Mouse (Mus musculus) lung, embryonic 14.5 days (tissue): Measurements from ENCODE around the gene Reep6. TPM values are rescaled to one million over a fixed set of nuclear protein-coding genes. Genes with fewer than 3 reads are reported as not detected.

Experiments used
- ATAC-seq: fragments of 200-750 bp; cut with Nextera tagmentation; 2 replicates; pipeline ENCODE4 v1.8.0; 2017; ENCODE audit warnings: mild to moderate bottlenecking, moderate TSS enrichment, moderate library complexity; ENCODE audit not compliant: insufficient read depth
- DNase-seq: peaks from one replicate; pipeline ENCODE4 v3.0.0-alpha.2; 2015
- H3K27ac ChIP-seq: fragments of 300-500 bp; sonication (generic); 2 replicates; pipeline ENCODE4 v1.5.1; 2014; ENCODE audit warnings: low read depth, mild to moderate bottlenecking, moderate library complexity
- H3K27me3 ChIP-seq: fragments of 300-500 bp; sonication (generic); 2 replicates; pipeline ENCODE4 v1.6.1; 2014; ENCODE audit warnings: low read length, control low read depth; ENCODE audit not compliant: insufficient read depth
- H3K36me3 ChIP-seq: fragments of 300-500 bp; sonication (generic); 2 replicates; pipeline ENCODE4 v1.6.1; 2014; ENCODE audit warnings: control low read depth; ENCODE audit not compliant: insufficient read depth
- H3K4me1 ChIP-seq: fragments of 300-500 bp; sonication (generic); 2 replicates; pipeline ENCODE4 v1.6.1; 2014; ENCODE audit warnings: antibody characterized with exemption, control low read depth; ENCODE audit not compliant: insufficient read depth
- H3K4me2 ChIP-seq: fragments of 300-500 bp; sonication (generic); 2 replicates; pipeline ENCODE4 v1.6.1; 2014; ENCODE audit warnings: mild to moderate bottlenecking
- H3K4me3 ChIP-seq: fragments of 300-500 bp; sonication (generic); 2 replicates; pipeline ENCODE4 v1.5.1; 2014; ENCODE audit warnings: low read depth, low read length
- H3K9ac ChIP-seq: fragments of 300-500 bp; sonication (generic); 2 replicates; pipeline ENCODE4 v1.6.1; 2014
- H3K9me3 ChIP-seq: fragments of 300-500 bp; sonication (generic); 2 replicates; pipeline ENCODE4 v1.6.1; 2016; ENCODE audit warnings: low read depth, low read length, control low read depth
- CTCF ChIP-seq: IDR thresholded peaks from 2 replicates; pipeline ENCODE4 v1.5.1; 2016; ENCODE audit warnings: antibody characterized with exemption, low read depth
- WGBS: fragments of 180-500 bp; shearing (Covaris S2); extraction: QIAGEN DNeasy Blood & Tissue Kit; methylation state at CpG from one replicate; pipeline ENCODE4 v1.1.7; 2014; 5-methylcytosine and 5-hydroxymethylcytosine counted together
- polyA plus RNA-seq: library from polyadenylated mRNA; unstranded; fragments of >200 nt; fragmentation: Nextera tagmentation; extraction: Ambion mirVana; gene quantifications from 2 replicates; pipeline ENCODE4 v1.2.1, GENCODE M21; 2014

Gene Reep6
- polyA plus RNA-seq, 1 experiment from 2014 or later = 12.2 TPM

GRCm38 (mm10) chr10:80302082-80302355, 27.7 kb upstream of the Reep6 start:
- no peaks in the 10 kb centered on the region for H3K9me3 ChIP-seq
- H3K4me1 ChIP-seq = no peaks in the 10 kb centered on the region
- H3K36me3 ChIP-seq = no peaks in the 10 kb centered on the region
- H3K27ac ChIP-seq = no peak overlapping the region
- no peak overlapping the region for H3K4me3 ChIP-seq
- TF ChIP-seq CTCF = no peak
- H3K27me3 ChIP-seq = peaks cover 75% of the 10 kb centered on the region
- 57% methylated on average over 5 of the region's 5 CpGs for WGBS
- H3K9ac ChIP-seq = no peak overlapping the region
- H3K4me2 ChIP-seq = peak overlapping the region; percentile 20; the same call in 1 of the 2 replicates
- ATAC-seq = no peak
- no peak for DNase-seq

DNA sequence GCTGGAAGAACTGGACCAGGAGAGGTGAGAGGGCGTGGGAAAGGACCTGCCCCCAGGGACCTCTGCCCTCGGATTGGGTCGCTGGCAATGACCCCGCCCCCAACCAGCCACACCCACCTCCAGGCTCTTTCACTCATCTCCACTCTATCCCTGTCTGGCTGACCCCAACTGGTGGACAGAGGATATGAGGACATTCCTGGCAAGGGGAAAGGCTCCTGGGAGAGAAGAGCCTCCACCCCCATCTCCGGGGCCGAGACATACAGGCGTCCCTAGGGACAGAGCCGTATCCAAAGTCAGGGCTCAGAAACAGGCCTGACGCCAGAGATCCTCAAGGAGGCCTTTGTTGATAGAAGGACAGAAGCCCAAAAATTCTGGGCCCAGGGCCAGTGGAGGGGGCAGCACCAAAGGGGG, 27.3 kb upstream of the Reep6 start:
- DNase-seq (peak; percentile 80), ATAC-seq (peak; percentile 81)
- TF ChIP-seq CTCF = no peak
- Histone ChIP-seq H3K36me3 (no peaks in the 10 kb centered on the region), H3K4me3 (no peak overlapping the region), H3K9ac (no peak overlapping the region), H3K4me2 (peak overlapping the region; percentile 20; the same call in 1 of the 2 replicates), H3K27me3 (peaks cover 71% of the 10 kb centered on the region), H3K4me1 (no peaks in the 10 kb centered on the region), H3K27ac (no peak overlapping the region), H3K9me3 (no peaks in the 10 kb centered on the region)
- 10% methylated on average over 9 of the region's 9 CpGs for WGBS

GRCm38 (mm10) chr10:80304458-80304857, 25.3 kb upstream of the Reep6 start:
- Histone ChIP-seq H3K4me1 (no peaks in the 10 kb centered on the region), H3K27me3 (peaks cover 51% of the 10 kb centered on the region), H3K9ac (0 out of 2 replicates have a peak overlapping the region, but pooled peaks have one; percentile 5), H3K27ac (no peak overlapping the region), H3K36me3 (no peaks in the 10 kb centered on the region), H3K9me3 (no peaks in the 10 kb centered on the region), H3K4me3 (0 out of 2 replicates have a peak overlapping the region, but pooled peaks have one; percentile 8), H3K4me2 (peak overlapping the region; percentile 43)
- TF ChIP-seq CTCF = no peak
- no peak for ATAC-seq
- WGBS = 19% methylated on average over 12 of the region's 12 CpGs
- no peak for DNase-seq

GRCm38 (mm10) chr10:80304862-80305261, 24.9 kb upstream of the Reep6 start:
- H3K4me2 ChIP-seq = peak overlapping the region; percentile 43
- ATAC-seq (no peak), DNase-seq (peak; percentile 55)
- 8% methylated on average over 25 of the region's 25 CpGs for WGBS
- no peak overlapping the region for H3K27ac ChIP-seq
- H3K36me3 ChIP-seq = no peaks in the 10 kb centered on the region
- H3K4me1 ChIP-seq = no peaks in the 10 kb centered on the region
- TF ChIP-seq CTCF = no peak
- 0 out of 2 replicates have a peak overlapping the region, but pooled peaks have one; percentile 8 for H3K4me3 ChIP-seq
- H3K9ac ChIP-seq = 0 out of 2 replicates have a peak overlapping the region, but pooled peaks have one; percentile 5
- peaks cover 47% of the 10 kb centered on the region for H3K27me3 ChIP-seq
- no peaks in the 10 kb centered on the region for H3K9me3 ChIP-seq

DNA sequence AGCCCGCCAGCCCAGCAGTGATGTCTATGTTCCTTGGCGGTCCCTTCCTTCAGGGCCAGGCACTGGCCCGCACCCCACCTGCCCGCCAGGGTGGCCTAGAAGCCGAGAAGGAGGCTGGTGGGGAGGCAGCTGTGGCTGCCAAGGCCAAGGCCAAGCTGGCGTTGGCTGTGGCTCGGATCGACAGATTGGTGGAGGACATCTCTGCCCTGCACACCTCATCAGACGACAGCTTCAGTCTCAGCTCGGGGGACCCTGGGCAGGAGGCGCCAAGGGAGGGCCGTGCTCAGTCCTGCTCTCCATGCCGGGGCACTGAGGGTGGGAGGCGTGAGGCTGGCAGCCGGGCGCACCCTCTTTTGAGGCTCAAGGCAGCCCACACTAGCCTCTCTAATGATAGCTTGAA, 18.2 kb upstream of the Reep6 start:
- peaks cover 63% of the 10 kb centered on the region for H3K27me3 ChIP-seq
- DNase-seq (no peak), ATAC-seq (no peak)
- no peak overlapping the region for H3K9ac ChIP-seq
- no peak overlapping the region for H3K27ac ChIP-seq
- no peaks in the 10 kb centered on the region for H3K4me1 ChIP-seq
- no peak for TF ChIP-seq CTCF
- 73% methylated on average over 16 of the region's 16 CpGs for WGBS
- H3K4me3 ChIP-seq = no peak overlapping the region
- H3K9me3 ChIP-seq = no peaks in the 10 kb centered on the region
- no peaks in the 10 kb centered on the region for H3K36me3 ChIP-seq
- H3K4me2 ChIP-seq = no peak overlapping the region

GRCm38 (mm10) chr10:80312586-80313504, 16.9 kb upstream of the Reep6 start:
- no peak overlapping the region for H3K4me3 ChIP-seq
- peaks cover 6% of the 10 kb centered on the region; the same call in 1 of the 2 replicates for H3K36me3 ChIP-seq
- no peak overlapping the region for H3K27ac ChIP-seq
- ATAC-seq (no peak), DNase-seq (no peak)
- H3K9me3 ChIP-seq = no peaks in the 10 kb centered on the region
- no peak overlapping the region for H3K9ac ChIP-seq
- TF ChIP-seq CTCF = no peak
- H3K4me2 ChIP-seq = no peak overlapping the region
- 54% methylated on average over 54 of the region's 54 CpGs for WGBS
- peaks cover 71% of the 10 kb centered on the region for H3K27me3 ChIP-seq
- H3K4me1 ChIP-seq = no peaks in the 10 kb centered on the region

- H3K4me2 ChIP-seq = no peak overlapping the region
- H3K27ac ChIP-seq = no peak overlapping the region
- H3K9me3 ChIP-seq = no peaks in the 10 kb centered on the region
- DNase-seq = peak; percentile 34
- peaks cover 15% of the 10 kb centered on the region; the same call in 1 of the 2 replicates for H3K36me3 ChIP-seq
- no peak for TF ChIP-seq CTCF
- 34% methylated on average over 20 of the region's 20 CpGs for WGBS
- no peak overlapping the region for H3K9ac ChIP-seq
- no peak for ATAC-seq
- H3K27me3 ChIP-seq = peaks cover 71% of the 10 kb centered on the region
- H3K4me1 ChIP-seq = no peaks in the 10 kb centered on the region
- H3K4me3 ChIP-seq = no peak overlapping the region
Measured at GRCm38 (mm10) chr10:80313627-80314201, 16.0 kb upstream of the Reep6 start.
